Mouse (Mus musculus): ENCODE data around the gene Ankmy1. TPM values are rescaled to one million over a fixed set of nuclear protein-coding genes. Genes with fewer than 3 reads are reported as not detected.

The Ankmy1 gene
- polyA plus RNA-seq, 2 experiments = 0.02 TPM; not detected in 1

DNA sequence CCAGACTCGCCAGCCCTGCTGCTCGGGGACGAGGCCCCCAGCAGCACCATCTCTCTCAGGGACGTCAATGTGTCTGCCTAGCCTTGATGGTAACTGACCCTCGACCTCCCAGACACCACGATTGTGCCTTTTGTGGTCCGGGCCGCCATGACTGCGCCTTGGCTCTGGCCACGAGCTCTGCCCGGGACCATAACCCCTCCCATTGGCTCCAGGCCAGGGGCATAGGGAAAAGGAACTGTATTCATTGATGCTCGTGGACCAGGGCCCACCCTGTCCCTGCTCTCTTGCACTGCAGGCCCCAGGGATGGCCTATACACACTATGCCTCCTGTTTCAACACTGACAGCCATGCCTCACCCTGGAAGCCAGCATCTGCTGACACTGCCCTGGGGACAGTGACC, 17.1 kb upstream of the Ankmy1 start:
- H3K4me3 ChIP-seq (ENCODE audit: insufficient read depth in 1 of 2, low read depth in 2 of 2, low read length in 2 of 2) = no peak overlapping the region

DNA sequence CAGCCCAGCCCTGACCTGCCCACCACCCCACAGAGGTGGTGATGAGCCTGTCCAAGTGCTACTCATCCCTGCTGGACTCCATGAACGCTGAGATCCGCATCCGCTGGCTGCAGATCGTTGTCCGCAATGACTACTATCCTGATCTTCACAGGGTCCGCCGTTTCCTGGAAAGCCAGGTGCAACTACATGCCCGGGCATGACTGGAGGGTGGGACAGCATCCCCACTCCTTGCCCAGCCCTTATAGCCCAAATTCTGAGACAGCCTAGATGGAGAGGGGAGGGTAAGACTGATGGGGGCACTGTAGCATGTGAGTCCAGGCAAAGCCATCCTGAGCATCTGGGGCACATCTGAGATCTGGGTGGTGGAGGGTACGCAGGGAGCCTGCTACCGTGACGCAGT, 16.4 kb upstream of the Ankmy1 start:
- H3K36me3 ChIP-seq (replicated peaks; ENCODE audit: control insufficient read depth, insufficient read depth, low read depth) = peaks cover 13% of the 10 kb centered on the region
- ATAC-seq (ENCODE audit: insufficient read depth) (no peak), DNase-seq (ENCODE audit: low read depth in 3 of 3, low spot score in 3 of 3) (no peak)
- WGBS (ENCODE audit: insufficient replicate concordance) = 87% methylated on average over 11 of the region's 11 CpGs
- TF ChIP-seq CTCF (IDR thresholded peaks at IDR 0.05; ENCODE audit: low read depth) (no peak), EP300 (IDR thresholded peaks at IDR 0.05; ENCODE audit: low read depth) (no peak)
- no peaks in the 10 kb centered on the region for H3K27me3 ChIP-seq (ENCODE audit: control insufficient read depth, insufficient read depth, low read length)
- peaks cover 0 to 6% of the 10 kb centered on the region in 2 experiments; a peak in 2 of 4 replicates for H3K4me1 ChIP-seq (replicated peaks; ENCODE audit: control insufficient read depth in 2 of 2, insufficient read depth in 2 of 2, low read length in 1 of 2)
- H3K4me3 ChIP-seq (ENCODE audit: insufficient read depth in 1 of 2, low read depth in 2 of 2, low read length in 2 of 2) = no peak overlapping the region
- no peak overlapping the region for H3K27ac ChIP-seq
- H3K9ac ChIP-seq (replicated peaks) = no peak overlapping the region
- H3K4me2 ChIP-seq (ENCODE audit: low read depth) = no peak overlapping the region
- H3K9me3 ChIP-seq (ENCODE audit: control insufficient read depth, low read length) = no peaks in the 10 kb centered on the region

More for the DNA sequence above, 17.1 kb upstream of the Ankmy1 start:
- no peaks in the 10 kb centered on the region for H3K27me3 ChIP-seq (ENCODE audit: control insufficient read depth, insufficient read depth, low read length)
- peaks cover 13% of the 10 kb centered on the region for H3K36me3 ChIP-seq (replicated peaks; ENCODE audit: control insufficient read depth, insufficient read depth, low read depth)
- DNase-seq (ENCODE audit: low read depth in 3 of 3, low spot score in 3 of 3) (no peak), ATAC-seq (ENCODE audit: insufficient read depth) (no peak)
- no peak overlapping the region for H3K27ac ChIP-seq
- no peaks in the 10 kb centered on the region for H3K9me3 ChIP-seq (ENCODE audit: control insufficient read depth, low read length)
- no peak overlapping the region for H3K9ac ChIP-seq (replicated peaks)
- TF ChIP-seq CTCF (IDR thresholded peaks at IDR 0.05; ENCODE audit: low read depth) (no peak), EP300 (IDR thresholded peaks at IDR 0.05; ENCODE audit: low read depth) (no peak)
- 73% methylated on average over 12 of the region's 12 CpGs for whole genome bisulfite sequencing (ENCODE audit: insufficient replicate concordance)
- no peak overlapping the region for H3K4me2 ChIP-seq (ENCODE audit: low read depth)
- peaks cover 0 to 6% of the 10 kb centered on the region in 2 experiments; a peak in 2 of 4 replicates for H3K4me1 ChIP-seq (replicated peaks; ENCODE audit: control insufficient read depth in 2 of 2, insufficient read depth in 2 of 2, low read length in 1 of 2)

DNA sequence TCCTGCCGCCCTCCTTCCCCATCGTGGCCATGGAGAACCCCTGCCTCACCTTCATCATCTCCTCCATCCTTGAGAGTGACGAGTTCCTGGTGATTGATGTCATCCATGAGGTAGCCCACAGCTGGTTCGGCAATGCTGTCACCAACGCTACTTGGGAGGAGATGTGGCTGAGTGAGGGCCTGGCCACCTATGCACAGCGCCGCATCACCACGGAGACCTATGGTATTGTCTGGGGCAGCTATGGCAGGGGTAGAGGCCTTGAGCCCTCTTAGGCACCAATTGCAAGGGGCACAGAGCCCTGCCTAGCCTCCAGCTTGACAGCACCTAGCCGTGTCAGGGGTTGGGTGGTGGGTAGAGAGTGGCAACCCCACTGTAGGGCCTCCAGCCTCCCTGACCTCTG, 14.0 kb upstream of the Ankmy1 start:
- DNase-seq (ENCODE audit: low read depth in 3 of 3, low spot score in 3 of 3) (no peak), ATAC-seq (ENCODE audit: insufficient read depth) (no peak)
- Histone ChIP-seq H3K4me2 (ENCODE audit: low read depth) (no peak overlapping the region), H3K36me3 (replicated peaks; ENCODE audit: control insufficient read depth, insufficient read depth, low read depth) (peaks cover 13% of the 10 kb centered on the region), H3K9ac (replicated peaks) (no peak overlapping the region), H3K9me3 (ENCODE audit: control insufficient read depth, low read length) (no peaks in the 10 kb centered on the region), H3K4me3 (ENCODE audit: insufficient read depth in 1 of 2, low read depth in 2 of 2, low read length in 2 of 2) (no peak overlapping the region), H3K27me3 (ENCODE audit: control insufficient read depth, insufficient read depth, low read length) (no peaks in the 10 kb centered on the region), H3K4me1 (replicated peaks; ENCODE audit: control insufficient read depth in 2 of 2, insufficient read depth in 2 of 2, low read length in 1 of 2) (peaks cover 3 to 9% of the 10 kb centered on the region in 2 experiments; a peak in 3 of 4 replicates), H3K27ac (no peak overlapping the region)
- TF ChIP-seq EP300 (IDR thresholded peaks at IDR 0.05; ENCODE audit: low read depth) (no peak), CTCF (IDR thresholded peaks at IDR 0.05; ENCODE audit: low read depth) (no peak)
- WGBS (ENCODE audit: insufficient replicate concordance) = 84% methylated on average over 9 of the region's 9 CpGs

DNA sequence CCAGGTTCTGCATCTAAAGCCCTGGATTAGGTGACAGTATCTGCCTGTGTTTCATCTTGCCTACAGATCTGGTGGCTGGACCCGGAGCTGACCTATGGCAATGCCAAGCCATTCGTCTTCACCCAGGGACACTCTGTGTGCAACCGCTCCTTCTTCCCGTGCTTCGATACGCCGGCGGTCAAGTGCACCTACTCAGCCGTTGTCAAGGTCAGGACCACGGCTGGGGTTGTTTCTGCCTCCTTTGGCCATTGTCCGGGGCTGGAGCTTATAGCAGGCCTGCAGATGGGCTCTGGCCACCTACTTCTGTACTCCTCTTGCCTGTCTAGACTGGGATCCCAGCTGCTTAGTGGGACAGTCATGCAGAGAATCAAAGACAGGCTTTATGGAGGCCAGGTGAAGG, 12.3 kb upstream of the Ankmy1 start:
- no peak for ATAC-seq (ENCODE audit: insufficient read depth)
- H3K4me2 ChIP-seq (ENCODE audit: low read depth) = no peak overlapping the region
- WGBS (ENCODE audit: insufficient replicate concordance) = 88% methylated on average over 11 of the region's 11 CpGs
- TF ChIP-seq EP300 (IDR thresholded peaks at IDR 0.05; ENCODE audit: low read depth) (no peak), CTCF (IDR thresholded peaks at IDR 0.05; ENCODE audit: low read depth) (no peak)
- no peak overlapping the region for H3K4me3 ChIP-seq (ENCODE audit: insufficient read depth in 1 of 2, low read depth in 2 of 2, low read length in 2 of 2)
- no peak overlapping the region for H3K27ac ChIP-seq
- H3K36me3 ChIP-seq (replicated peaks; ENCODE audit: control insufficient read depth, insufficient read depth, low read depth) = peaks cover 13% of the 10 kb centered on the region
- no peaks in the 10 kb centered on the region for H3K9me3 ChIP-seq (ENCODE audit: control insufficient read depth, low read length)
- DNase-seq (ENCODE audit: low read depth in 3 of 3, low spot score in 3 of 3) = no peak
- H3K4me1 ChIP-seq (replicated peaks; ENCODE audit: control insufficient read depth in 2 of 2, insufficient read depth in 2 of 2, low read length in 1 of 2) = peaks cover 3 to 6% of the 10 kb centered on the region in 2 experiments; a peak in 3 of 4 replicates
- H3K27me3 ChIP-seq (ENCODE audit: control insufficient read depth, insufficient read depth, low read length) = no peaks in the 10 kb centered on the region
- H3K9ac ChIP-seq (replicated peaks) = no peak overlapping the region

DNA sequence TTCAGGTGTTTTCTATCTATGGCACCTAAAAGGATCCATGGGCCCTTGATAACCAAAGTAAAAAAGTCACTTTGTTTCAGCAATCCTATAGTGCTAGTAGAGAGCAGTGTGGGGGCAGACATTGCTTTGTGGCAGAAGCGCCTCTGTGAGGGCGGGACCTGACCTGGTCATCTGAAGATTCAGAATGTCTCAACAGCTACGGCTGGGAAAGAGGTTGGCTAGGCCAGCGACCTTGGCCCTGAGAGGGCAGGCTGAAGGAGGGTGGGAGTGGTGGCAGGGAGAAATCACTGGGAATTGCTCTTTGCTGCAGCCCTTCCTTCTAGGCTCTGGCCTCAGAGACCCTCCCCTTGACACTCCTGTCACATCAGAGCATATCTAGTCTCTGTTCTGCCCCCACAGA, 11.5 kb upstream of the Ankmy1 start:
- Histone ChIP-seq H3K4me2 (ENCODE audit: low read depth) (no peak overlapping the region), H3K4me3 (ENCODE audit: insufficient read depth in 1 of 2, low read depth in 2 of 2, low read length in 2 of 2) (no peak overlapping the region), H3K36me3 (replicated peaks; ENCODE audit: control insufficient read depth, insufficient read depth, low read depth) (peaks cover 13% of the 10 kb centered on the region), H3K9me3 (ENCODE audit: control insufficient read depth, low read length) (no peaks in the 10 kb centered on the region), H3K4me1 (replicated peaks; ENCODE audit: control insufficient read depth in 2 of 2, insufficient read depth in 2 of 2, low read length in 1 of 2) (peaks cover 3 to 11% of the 10 kb centered on the region in 2 experiments), H3K27ac (no peak overlapping the region), H3K27me3 (ENCODE audit: control insufficient read depth, insufficient read depth, low read length) (no peaks in the 10 kb centered on the region), H3K9ac (replicated peaks) (no peak overlapping the region)
- TF ChIP-seq EP300 (IDR thresholded peaks at IDR 0.05; ENCODE audit: low read depth) = no peak
- ATAC-seq (ENCODE audit: insufficient read depth) (no peak), DNase-seq (ENCODE audit: low read depth in 3 of 3, low spot score in 3 of 3) (no peak)
- WGBS (ENCODE audit: insufficient replicate concordance) = 80% methylated on average over 4 of the region's 4 CpGs
